Mouse (Mus musculus) left cerebral cortex, postnatal 4 days (tissue): ENCODE results near the gene Trim50. TPM values are rescaled to one million over a fixed set of nuclear protein-coding genes. Genes with fewer than 3 reads are reported as not detected.
"Not testable (repeated sequence)": the region's sequence is repeated elsewhere in the genome, so short reads cannot be mapped to it uniquely, and the experiment has no call there.

Experiments
- DNase-seq: peaks from one replicate; pipeline ENCODE4 v3.0.0-alpha.2; 2022
- intact Hi-C: fragments of 180-260 bp; cut with DNase I; formaldehyde crosslinking; loops from one replicate; pipeline ENCODE4 v1.15.1; 2025
- total RNA-seq, 2 experiments: library from RNA; stranded (reverse); gene quantifications; 2 replicates each; pipeline ENCODE4 v1.2.3; 2021

The Trim50 gene
- total RNA-seq, 2 experiments from 2014 or later: not detected

DNA sequence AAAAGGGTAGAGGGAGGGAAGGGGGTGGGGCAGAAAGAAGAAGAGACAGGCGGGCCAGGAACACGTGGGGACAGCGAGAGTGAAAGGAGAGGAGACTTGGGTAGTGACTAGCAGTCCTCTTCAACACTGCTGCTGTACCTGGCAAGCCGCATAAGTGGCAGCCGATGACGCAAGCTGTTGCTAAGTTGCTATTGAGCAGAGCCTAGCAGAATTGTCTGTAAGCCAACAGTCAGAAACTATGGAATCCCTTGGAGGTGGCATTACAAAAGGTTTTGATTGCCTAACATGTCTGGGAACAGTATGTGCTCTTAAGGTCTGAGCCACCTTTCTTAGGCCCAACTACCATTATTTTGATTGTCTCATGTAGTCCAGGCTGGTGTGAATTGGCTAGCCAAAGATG is 15.2 kb downstream of the Trim50 start:
- intact Hi-C loops: no loop called here
- DNase-seq: no peak

DNA sequence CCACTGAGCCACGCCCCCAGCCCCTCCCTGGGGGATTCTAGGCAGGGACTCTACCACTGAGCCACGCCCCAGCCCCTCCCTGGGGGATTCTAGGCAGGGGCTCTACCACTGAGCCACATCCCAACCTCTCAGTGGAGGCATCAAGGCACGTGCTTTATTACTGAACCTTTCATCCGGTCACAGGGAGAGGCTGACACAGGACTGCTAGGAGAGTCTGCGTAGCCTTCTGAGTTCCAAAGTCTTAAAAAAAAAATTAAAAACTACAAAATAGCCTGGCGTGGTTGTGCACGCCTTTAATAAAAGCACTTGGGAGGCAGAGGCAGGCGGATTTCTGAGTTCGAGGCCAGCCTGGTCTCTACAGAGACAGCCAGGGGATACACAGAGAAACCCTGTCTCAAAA is 16.1 kb downstream of the Trim50 start:
- intact Hi-C loops, DNase-seq: not testable (repeated sequence)

DNA sequence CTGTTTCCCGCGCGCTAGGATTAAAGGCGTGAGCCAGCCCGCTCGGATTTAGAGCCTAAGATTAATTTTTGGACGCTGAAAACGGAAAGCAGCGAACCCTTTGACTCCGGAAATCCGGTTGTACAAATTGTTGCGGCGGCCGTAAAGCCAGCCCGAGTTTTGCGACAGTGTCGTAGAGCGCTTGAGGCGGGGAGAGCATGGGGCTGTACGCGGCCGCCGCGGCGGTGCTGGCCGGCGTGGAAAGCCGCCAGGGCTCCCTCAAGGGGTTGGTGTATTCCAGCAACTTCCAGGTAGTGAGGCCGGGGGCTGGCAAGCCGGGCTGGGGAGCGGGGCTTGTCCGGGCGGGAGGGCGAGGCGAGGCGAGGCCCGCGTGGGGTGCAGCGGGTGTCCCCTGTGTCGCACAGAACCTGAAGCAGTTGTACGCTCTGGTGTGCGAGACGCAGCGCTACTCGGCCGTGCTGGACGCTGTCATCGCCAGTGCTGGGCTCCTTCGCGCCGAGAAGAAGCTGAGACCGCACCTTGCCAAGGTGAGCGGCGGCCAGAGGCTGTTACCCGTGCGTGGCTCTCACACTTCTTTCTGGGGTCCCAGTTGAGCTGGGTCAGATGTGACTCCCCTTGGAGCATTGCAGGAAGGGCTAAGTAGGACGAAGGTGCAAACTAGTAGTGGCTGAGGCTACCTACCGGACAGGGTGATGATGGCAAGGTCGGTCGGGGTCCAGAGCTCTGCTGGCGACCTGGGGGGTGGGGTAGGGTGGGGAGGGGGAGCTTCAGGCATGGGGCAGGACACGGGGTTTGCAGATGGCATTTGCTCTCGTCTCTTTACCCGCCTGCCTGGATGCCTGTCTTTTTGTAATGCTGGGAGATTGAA is 16.9 kb downstream of the Trim50 start, which contains the start of gene Nsun5:
Gene Nsun5 (plus strand): TSS at position 167 of the 868 bp plus-strand sequence.
- peak; percentile 97 for DNase-seq
- intact Hi-C loops: loop anchor here (10.0 kb wide), 1 partner anchor 145 kb away; no protein-coding TSS in a partner anchor

DNA sequence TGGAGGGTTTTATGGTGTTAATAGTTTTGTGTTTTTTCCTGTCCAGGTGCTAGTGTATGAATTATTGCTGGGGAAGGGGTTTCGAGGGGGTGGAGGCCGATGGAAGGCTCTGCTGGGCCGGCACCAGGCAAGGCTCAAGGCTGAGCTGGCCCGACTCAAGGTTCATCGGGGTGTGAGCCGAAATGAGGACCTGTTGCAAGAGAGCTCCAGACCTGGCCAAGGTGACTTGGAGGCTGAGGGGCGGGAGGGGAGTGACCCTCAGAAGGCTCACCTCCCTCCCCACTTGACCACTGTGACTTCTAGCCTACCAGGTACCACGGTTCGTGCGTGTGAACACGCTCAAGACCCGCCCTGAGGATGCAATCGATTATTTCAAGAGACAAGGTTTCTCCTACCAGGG is 18.1 kb downstream of the Trim50 start:
- no peak for DNase-seq
- intact Hi-C loops: loop anchor here (10.0 kb wide), 1 partner anchor 146 kb away; no protein-coding TSS in a partner anchor

DNA sequence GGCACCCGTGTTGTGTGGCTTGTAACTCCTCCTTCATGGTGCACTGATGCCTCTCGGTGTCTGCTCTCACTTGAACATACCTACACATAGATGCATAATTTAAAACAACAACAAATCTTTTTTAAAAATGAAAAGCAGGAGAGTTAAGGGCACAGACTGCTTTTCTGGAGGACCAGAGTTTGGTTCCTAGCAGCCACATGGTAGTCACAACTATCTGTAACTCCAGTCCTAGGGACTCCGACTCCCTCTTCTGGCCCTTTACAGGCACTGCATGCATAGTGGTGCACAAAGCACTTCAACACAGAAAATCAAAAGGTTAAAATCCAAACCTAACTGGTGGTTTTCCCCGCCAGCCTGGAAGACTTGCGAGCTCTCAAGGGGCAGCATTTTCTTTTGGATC is 20.5 kb downstream of the Trim50 start:
- no peak for DNase-seq
- intact Hi-C loops: loop anchor here (10.0 kb wide), 1 partner anchor 149 kb away; no protein-coding TSS in a partner anchor

DNA sequence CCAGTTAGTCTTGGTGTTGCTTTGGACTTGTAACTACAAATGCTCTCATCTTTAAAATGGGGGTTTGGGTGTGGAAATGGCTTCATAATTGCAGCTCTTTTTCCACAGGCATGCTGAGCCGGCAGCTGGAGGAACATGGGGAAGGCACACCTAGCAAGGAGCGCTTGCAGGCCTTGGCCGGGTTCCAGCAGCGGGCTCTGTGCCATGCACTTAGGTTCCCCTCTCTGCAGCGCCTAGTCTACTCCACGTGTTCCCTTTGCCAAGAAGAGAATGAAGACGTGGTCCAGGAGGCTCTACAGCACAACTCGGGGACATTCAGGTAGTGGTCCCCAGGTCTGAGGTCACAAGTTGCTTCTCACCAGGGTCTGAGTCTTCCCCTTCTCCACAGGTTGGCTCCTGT is 22.1 kb downstream of the Trim50 start:
- intact Hi-C loops: loop anchor here (10.0 kb wide), 1 partner anchor 150 kb away; no protein-coding TSS in a partner anchor
- DNase-seq: peak; percentile 61

DNA sequence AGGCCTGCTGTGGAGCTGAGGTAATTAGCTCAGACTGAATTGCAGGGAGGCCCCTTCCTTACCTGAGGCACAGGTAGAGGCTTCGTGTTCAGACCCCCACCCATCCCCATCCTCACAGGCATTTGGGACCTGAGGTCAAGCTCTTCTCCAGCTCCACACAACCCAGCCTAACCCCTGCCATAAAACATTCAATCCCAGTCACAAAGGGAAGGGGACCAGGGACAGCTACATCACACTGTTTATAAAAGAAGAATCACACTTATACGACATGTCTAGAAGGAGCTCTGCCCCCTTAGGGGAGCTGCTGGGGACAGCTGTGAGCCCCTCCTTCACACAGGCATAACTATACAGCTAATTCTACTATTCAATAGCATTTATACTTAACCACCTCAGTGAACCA is 23.2 kb downstream of the Trim50 start:
- intact Hi-C loops: loop anchor here (10.0 kb wide), 1 partner anchor 152 kb away; no protein-coding TSS in a partner anchor
- no peak for DNase-seq

DNA sequence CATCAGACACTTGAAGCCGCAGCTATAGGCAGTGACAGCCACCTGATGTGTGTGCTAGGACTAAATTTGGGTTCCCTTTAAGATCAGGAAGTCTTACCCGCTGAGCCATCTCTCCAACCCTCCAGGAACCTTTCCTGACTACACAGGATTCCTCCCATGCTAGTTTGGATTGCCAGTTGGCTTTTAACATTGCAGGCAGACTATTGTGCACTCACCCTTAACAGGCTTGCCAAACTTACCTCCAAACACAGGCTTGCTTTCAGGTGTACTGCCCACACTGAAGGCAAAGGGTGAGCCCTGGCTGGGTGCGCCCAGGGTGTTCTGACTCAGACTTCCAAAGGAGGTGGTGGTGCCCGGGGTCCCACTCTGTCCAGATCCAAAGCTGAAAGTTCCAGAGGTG is 27.6 kb downstream of the Trim50 start:
- no peak for DNase-seq
- intact Hi-C loops: no loop called here

DNA sequence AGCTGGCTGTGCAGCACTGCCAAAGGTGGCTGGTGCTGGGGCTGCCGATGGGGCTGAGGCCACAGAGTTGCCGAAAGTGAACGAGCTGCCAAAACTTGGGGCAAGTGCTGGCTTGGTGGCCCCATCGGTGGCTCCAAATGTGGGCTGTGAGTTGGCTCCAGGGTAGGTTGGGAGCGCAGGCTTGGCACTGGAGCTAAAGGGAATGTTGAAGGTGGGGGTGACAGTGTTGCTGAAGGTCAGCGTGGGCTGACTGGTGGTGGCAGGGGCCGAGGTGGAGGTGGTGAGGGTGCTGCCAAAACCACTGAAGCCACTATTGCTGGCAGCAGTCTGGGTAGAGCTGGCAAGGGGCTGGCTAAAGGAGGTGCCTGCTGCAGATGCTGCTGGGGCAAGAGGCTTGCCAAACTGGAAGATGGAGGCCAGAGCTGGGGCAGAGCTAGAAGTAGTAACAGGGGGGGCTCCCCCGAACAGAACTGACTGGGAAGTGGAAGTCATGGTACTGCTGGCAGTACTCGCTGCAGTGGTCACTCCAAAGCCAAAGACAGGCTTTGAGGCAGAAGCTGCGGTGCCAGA is 28.3 kb downstream of the Trim50 start:
- intact Hi-C loops: no loop called here
- no peak for DNase-seq

DNA sequence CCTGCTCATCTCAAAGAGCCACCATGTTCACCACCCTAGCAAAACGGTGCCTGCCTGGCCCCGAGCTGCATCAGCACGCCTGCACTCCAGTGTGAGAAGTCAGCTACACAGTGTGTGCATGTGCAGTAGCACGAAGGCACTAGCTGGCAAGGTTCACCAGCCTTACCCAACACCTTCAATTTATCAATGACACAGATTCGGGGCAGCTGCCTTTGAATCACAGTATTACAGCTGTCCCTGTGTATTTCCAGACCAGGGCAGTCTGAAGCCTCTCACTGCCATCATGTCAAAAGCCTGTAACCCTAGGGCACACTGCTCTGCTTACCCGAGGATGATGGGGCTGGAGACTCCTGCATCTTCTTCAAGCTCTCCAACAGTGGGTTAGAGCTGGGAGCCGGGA is 29.7 kb downstream of the Trim50 start:
- no peak for DNase-seq
- intact Hi-C loops: no loop called here

DNA sequence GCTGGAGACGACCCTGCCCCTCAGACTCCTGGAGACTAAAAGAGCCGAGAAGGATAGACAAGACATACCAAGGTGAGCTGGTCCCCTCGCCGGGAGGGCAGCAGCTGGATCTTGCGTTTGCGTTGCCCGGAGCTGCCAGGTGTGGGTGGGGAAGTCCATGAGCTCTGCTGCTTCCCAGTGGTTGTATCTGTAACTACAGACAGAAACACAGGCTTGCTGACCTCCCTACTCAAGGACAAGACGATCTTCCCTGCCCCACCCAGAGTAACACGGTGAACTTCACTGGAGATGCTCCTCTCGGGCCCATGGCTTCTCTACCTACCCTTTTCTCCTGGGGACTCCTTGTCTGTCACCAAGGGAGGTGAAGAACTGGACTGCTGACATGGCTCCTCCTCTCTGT is 30.7 kb downstream of the Trim50 start:
- no peak for DNase-seq
- intact Hi-C loops: no loop called here

DNA sequence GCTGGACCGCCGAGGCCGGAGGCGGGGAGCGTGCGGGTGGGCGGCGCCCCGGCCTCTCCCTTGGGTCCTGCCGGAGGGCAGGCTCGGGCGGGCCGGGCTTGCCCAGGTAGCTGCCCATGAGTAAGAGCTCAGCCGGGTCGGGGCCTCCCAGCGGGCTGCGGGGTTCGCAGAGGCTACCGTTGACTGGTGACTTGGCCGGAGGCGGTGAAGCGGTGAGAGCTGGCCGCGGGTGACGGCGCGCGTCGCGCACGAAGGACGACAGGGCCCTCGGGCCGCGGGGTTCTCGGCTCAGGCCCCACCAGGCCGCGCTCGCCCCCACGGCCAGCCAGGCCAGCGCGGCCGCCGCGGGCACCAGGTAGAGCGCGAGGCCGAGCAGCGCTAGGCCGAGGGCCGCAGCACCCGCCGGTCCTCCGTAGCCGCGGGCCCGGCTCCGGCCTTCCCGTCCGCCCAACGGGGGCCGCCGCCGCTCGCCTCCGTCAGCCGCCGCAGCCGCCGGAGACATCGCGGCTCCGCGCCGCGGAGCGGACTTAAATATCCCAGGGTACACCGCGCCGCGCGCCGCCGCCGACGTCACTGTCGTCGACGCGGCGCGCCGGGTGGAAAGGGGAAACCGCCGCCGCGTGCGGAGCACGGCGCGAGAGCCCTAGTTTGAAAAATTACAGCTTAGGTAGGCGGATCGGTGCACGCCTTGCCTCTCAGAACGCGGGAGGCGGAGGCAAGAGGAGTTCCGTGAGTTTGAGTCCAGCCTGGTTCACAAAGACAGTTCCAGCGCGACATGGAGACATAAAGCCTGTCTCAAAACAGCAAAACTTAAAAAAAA is 41.1 kb downstream of the Trim50 start, which contains the start of gene Pom121:
Gene Pom121 (minus strand): TSS at position 543 of the 820 bp plus-strand sequence.
- intact Hi-C loops: no loop called here
- peak; percentile 86 for DNase-seq

DNA sequence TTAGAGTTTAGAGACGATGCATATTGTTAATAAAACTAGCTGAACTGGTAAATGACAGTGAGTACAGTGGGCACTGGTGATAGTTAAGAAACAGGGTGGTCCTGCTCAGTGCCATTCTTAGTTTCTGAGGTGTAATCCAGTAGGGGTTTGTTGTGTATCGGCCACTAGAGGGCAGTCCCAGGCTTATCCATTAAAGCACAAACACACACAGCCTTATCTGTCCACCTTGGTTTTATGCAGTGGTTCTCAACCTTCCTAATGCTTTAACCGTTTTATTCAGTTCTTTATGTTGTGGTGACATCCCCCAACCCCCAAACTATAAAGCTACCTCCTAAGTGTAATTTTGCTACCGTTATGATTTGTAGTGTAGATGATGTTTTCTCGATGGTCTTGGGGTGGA is 42.7 kb downstream of the Trim50 start:
- intact Hi-C loops: loop anchor here (5.0 kb wide), 1 partner anchor 221 kb away; no protein-coding TSS in a partner anchor

DNA sequence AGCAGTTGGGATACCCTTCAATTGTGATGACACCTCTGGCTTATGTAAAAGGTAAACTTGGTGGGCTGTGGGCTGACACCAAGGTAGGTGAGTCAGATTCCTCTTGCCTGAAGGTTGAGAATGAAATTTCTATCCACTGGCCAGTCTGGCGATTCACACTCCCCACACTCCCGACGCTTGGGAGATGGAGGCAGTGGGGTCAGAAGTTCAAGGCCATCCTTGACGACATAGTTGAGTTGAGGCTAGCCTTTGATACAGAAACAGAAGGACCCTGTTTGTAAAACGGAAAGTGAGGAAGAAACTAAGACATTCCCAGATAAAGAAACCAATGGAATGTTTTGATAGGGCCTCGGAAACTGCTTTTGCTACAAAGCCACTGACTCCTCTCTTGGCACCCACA is 46.3 kb downstream of the Trim50 start:
- intact Hi-C loops: loop anchor here (5.0 kb wide), 1 partner anchor 218 kb away; no protein-coding TSS in a partner anchor

More for the DNA sequence above, 42.7 kb downstream of the Trim50 start:
- DNase-seq: peak; percentile 52

DNA sequence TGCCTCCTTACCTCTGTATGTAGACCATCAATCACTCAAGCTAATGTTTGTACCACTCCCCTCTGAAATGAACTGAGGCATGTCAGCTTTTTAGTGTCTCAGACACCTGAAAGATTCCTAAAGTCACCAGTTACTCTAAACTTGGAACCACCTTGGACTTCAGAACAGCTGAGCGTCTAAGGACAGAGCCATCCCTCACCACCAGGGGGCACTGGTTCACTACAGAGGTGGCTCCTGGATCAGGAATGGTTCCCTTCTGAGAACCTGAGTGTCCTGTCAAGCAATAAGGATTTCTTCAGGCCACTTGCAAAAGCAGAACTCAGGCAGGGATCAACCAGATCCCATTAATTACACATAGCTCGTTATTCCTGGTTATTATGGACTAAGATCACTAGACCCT is 47.1 kb downstream of the Trim50 start:
- intact Hi-C loops: loop anchor here (10.0 kb wide), 1 partner anchor 365 kb away; no protein-coding TSS in a partner anchor
- DNase-seq: peak; percentile 87

More for the DNA sequence above, 46.3 kb downstream of the Trim50 start:
- no peak for DNase-seq

DNA sequence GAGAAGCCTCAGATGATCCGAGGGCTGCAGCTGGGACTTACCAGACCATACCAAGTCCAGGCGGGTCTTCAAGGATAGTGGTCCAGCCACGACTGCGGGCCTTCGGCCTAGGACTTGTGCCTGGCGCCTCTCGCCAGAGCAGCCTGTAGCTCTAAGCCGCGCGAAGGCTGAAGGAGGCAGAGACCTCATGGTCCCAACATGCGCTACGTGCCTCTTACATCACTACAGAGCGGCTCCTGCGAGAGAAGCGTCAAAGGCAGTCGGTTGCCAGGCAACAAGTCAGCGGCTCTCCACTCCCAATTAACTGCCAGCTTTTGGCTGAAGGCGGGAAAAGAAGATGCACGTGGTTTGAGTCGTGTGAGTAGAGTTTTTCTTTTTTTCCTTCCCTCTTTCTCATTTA is 51.5 kb downstream of the Trim50 start:
- intact Hi-C loops: loop anchor here (5.0 to 10.0 kb wide), 2 partner anchors 88 to 360 kb away; no protein-coding TSS in a partner anchor
- DNase-seq: peak; percentile 32

DNA sequence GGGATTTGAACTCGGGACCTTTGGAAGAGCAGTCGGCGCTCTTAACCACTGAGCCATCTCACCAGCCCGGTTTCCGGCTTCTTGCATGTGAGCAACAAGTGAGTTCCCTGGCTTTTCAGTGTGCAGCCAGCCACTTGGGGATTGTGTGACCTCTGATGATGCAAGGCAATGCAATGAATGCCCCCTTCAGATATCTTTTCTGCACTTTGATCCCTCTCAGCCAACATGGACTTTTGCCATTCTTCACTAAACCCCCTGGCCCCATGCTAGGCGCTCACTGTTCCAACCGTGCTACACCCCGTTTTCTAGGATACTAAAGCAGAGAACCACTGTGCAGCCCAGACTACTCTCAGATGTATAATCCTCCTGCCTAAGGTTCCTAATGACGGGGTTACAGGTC is 52.3 kb downstream of the Trim50 start:
- intact Hi-C loops: loop anchor here (5.0 to 10.0 kb wide), 2 partner anchors 87 to 359 kb away; no protein-coding TSS in a partner anchor
- no peak for DNase-seq

DNA sequence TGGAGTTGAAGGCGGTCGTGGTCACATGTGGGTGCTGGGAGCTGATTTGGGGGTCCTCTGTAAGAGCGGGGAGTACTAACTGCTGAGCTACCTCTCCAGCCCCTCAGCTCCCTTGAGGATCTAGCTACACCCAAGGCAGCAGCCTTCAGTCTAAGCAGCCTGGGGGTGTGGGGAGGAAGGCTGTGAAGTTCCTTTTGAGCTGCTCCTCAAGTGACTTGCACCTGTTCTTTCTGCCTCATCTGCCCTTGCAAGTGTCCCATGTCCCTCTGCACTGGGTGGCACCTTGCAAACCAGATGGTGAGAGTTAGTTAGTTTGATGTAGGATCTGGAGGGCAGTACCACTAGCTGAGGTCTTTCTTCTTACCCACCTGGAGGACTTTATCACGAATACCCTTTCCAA is 55.0 kb downstream of the Trim50 start:
- intact Hi-C loops: loop anchor here (5.0 to 10.0 kb wide), 2 partner anchors 84 to 357 kb away; no protein-coding TSS in a partner anchor

DNA sequence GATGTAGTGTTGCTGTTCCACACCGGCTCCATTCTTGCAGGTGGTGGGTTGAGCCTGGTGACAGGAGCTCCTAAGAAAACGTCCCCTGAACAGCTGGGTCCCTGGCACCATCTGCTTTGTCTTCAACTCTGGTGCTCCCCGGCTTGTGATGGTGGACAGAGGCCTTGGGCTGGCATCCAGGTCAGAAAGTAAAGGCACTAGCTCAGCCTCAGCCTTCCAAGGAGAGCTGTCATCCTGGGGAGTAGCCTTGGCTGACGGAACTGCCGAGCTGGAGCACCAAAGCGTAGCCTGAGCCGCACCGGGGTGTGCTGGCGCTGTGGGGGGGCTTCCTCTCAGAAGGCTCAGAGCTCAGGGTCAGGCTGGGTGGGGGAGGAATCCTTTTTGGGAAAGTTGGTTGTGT is 57.2 kb downstream of the Trim50 start:
- intact Hi-C loops: no loop called here

More for the DNA sequence above, 55.0 kb downstream of the Trim50 start:
- DNase-seq: no peak

More for the DNA sequence above, 57.2 kb downstream of the Trim50 start:
- peak; percentile 45 for DNase-seq
